Mouse (Mus musculus) heart, adult 2 months (tissue): ENCODE results near the gene Hoxb6. TPM values are rescaled to one million over a fixed set of nuclear protein-coding genes. Genes with fewer than 3 reads are reported as not detected.

ENCODE experiments used
- DNase-seq, 2 experiments: peaks; one replicate each; pipeline ENCODE4 v3.0.0; 2021
- H3K27ac ChIP-seq: fragments of 200-600 bp; 2 replicates; pipeline ENCODE4 v1.8.1; 2022
- H3K27me3 ChIP-seq: fragments of 200-500 bp; 2 replicates; pipeline ENCODE4 v1.6.1; 2012; ENCODE audit warnings: mild to moderate bottlenecking, low read length, inconsistent platforms, mixed read lengths; ENCODE audit not compliant: control insufficient read depth, insufficient read depth
- H3K36me3 ChIP-seq: fragments of 200-500 bp; 2 replicates; pipeline ENCODE4 v1.6.1; 2012; ENCODE audit warnings: low read length, inconsistent platforms; ENCODE audit not compliant: control insufficient read depth, insufficient read depth
- H3K4me1 ChIP-seq: fragments of 200-500 bp; 2 replicates; pipeline ENCODE4 v1.6.1; 2011; ENCODE audit warnings: low read length; ENCODE audit not compliant: control insufficient read depth, insufficient read depth
- H3K4me3 ChIP-seq: fragments of 200-600 bp; 2 replicates; pipeline ENCODE4 v1.8.1; 2022
- H3K79me2 ChIP-seq: fragments of 200-500 bp; replicated peaks from 2 replicates; pipeline ENCODE4 v1.6.1; 2012; ENCODE audit warnings: mild to moderate bottlenecking, inconsistent platforms, low read length, moderate library complexity, mixed read lengths; ENCODE audit not compliant: control insufficient read depth, insufficient read depth
- H3K9ac ChIP-seq: fragments of 200-500 bp; 2 replicates; pipeline ENCODE4 v1.6.1; 2012; ENCODE audit warnings: low read depth, mild to moderate bottlenecking, control low read depth, inconsistent platforms, low read length, mixed read lengths
- CTCF ChIP-seq: fragments of 200-600 bp; IDR thresholded peaks from 2 replicates; pipeline ENCODE4 v1.8.1; 2022; ENCODE audit warnings: antibody characterized with exemption, mild to moderate bottlenecking, moderate library complexity
- EP300 ChIP-seq: fragments of 200-500 bp; IDR thresholded peaks from 2 replicates; pipeline ENCODE4 v1.6.1; 2011; ENCODE audit warnings: low read depth, low read length, control low read depth; ENCODE audit not compliant: insufficient read depth
- POLR2A ChIP-seq: fragments of 200-500 bp; IDR thresholded peaks from 2 replicates; pipeline ENCODE4 v1.6.1; 2011; ENCODE audit warnings: mild to moderate bottlenecking, low read depth, low read length, control low read depth; ENCODE audit not compliant: insufficient read depth
- WGBS: fragments of 180-500 bp; shearing (Covaris S2); methylation state at CpG from one replicate; pipeline ENCODE4 v1.1.7; 2018; 5-methylcytosine and 5-hydroxymethylcytosine counted together
- intact Hi-C: fragments of 180-260 bp; cut with DNase I; formaldehyde crosslinking; loops from one replicate; pipeline ENCODE4 v1.15.1; 2025
- polyA plus RNA-seq: library from polyadenylated mRNA; depleted of rRNA; stranded (reverse); fragments of >200 nt; gene quantifications from 2 replicates; pipeline ENCODE4 v1.2.3, GENCODE M21; 2012
- total RNA-seq, 2 experiments: library from RNA; stranded (reverse); gene quantifications; 2 replicates each; pipeline ENCODE4 v1.2.3; 2021

Hoxb6 gene
- total and polyA plus RNA-seq, 3 experiments: not detected

- Histone ChIP-seq H3K4me1 (no peaks in the 10 kb centered on the region), H3K36me3 (no peaks in the 10 kb centered on the region), H3K27me3 (peaks cover 15% of the 10 kb centered on the region), H3K27ac (no peak overlapping the region), H3K79me2 (no peaks in the 10 kb centered on the region), H3K4me3 (no peak overlapping the region), H3K9ac (no peak overlapping the region)
- DNase-seq: no peak
- 15% methylated on average over 5 of the region's 5 CpGs for WGBS
- no peak for TF ChIP-seq POLR2A
- no peak for TF ChIP-seq CTCF
- TF ChIP-seq EP300: no peak
- intact Hi-C loops: no loop called here
Observed at GRCm38 (mm10) chr11:96324125-96324524, 31.8 kb downstream of the Hoxb6 start.

DNA sequence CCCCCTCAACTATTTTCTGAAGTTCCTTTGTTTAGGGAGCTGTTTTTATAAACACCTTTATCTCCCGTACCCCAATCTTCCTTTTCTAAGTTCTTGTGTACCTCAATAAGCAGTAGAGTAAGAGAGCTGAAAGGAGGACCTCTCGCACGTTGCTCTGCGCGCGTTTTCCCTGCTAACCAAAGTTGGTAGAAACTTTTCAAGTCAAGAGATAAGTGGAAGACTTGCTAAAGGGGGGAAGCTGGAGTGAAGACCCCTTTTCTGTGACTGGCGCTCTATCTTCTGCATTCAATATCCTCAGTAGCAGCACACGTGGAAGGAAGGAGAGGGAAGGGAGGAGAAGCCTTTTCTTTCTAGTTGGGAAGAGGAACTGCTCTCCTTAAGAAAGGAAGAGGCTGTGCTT, 32.7 kb downstream of the Hoxb6 start:
- no peak overlapping the region for H3K4me3 ChIP-seq
- intact Hi-C loops: no loop called here

DNA sequence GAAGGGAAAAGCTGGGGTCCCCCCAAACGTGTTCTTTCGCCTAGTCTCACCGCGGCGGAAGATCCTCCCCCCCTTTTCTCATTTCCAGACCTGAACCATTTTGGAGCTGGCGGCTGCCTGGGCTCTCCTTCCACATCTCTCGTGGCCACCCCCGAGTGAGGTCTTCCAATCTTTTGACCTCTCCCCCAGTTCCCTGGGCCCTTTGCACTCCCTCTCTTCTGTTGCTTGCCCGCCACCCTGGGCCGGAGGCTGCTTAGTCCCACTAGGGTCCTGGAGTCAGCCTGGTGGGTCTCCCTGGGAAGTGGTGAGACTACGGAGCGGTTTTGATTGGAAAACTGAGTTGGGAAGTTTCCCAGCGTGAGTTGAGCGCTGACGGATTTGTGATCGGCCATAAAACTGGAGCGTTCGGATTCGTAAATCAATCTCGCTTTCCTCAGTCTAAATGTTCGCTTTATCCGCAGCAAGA, 33.5 kb downstream of the Hoxb6 start:
- H3K27me3 ChIP-seq: peaks cover 9% of the 10 kb centered on the region
- intact Hi-C loops: no loop called here
- 20% methylated on average over 22 of the region's 22 CpGs for WGBS
- H3K79me2 ChIP-seq: no peaks in the 10 kb centered on the region
- H3K27ac ChIP-seq: no peak overlapping the region
- H3K4me1 ChIP-seq: no peaks in the 10 kb centered on the region
- H3K9ac ChIP-seq: no peak overlapping the region
- no peak for TF ChIP-seq POLR2A
- no peak for TF ChIP-seq EP300
- no peak for TF ChIP-seq CTCF
- no peaks in the 10 kb centered on the region for H3K36me3 ChIP-seq
- H3K4me3 ChIP-seq: no peak overlapping the region
- no peak for DNase-seq

More for the DNA sequence above, 32.7 kb downstream of the Hoxb6 start:
- H3K27ac ChIP-seq: no peak overlapping the region
- peaks cover 11% of the 10 kb centered on the region for H3K27me3 ChIP-seq
- no peaks in the 10 kb centered on the region for H3K4me1 ChIP-seq
- no peak overlapping the region for H3K9ac ChIP-seq
- H3K79me2 ChIP-seq: no peaks in the 10 kb centered on the region
- no peaks in the 10 kb centered on the region for H3K36me3 ChIP-seq
- TF ChIP-seq EP300 (no peak), POLR2A (no peak), CTCF (no peak)
- no peak for DNase-seq
- WGBS: 23% methylated on average over 8 of the region's 8 CpGs

DNA sequence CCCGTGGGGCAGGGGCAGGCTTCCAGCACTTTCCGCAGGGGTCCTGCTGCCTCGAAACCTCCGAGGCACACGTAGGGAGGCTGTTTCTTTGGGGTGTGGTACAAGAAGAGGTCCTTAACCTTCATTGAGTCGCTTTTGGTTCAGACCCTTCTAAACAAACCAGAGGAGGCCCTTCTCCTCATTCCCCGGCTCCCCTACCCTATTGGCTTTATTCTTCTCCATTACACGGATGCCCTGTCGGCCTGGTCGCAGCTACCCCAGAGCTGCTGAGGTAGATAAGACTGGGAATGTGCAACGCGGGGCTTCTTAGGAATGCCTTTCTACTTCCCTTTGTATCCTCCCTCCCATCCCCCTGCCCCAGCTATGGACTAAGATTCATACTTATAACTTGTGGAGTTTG, 34.4 kb downstream of the Hoxb6 start:
- 17% methylated on average over 12 of the region's 12 CpGs for WGBS
- H3K27ac ChIP-seq: no peak overlapping the region
- H3K9ac ChIP-seq: no peak overlapping the region
- H3K36me3 ChIP-seq: no peaks in the 10 kb centered on the region
- no peak for DNase-seq
- intact Hi-C loops: no loop called here
- H3K4me3 ChIP-seq: no peak overlapping the region
- no peaks in the 10 kb centered on the region for H3K79me2 ChIP-seq
- TF ChIP-seq EP300 (no peak), POLR2A (no peak), CTCF (no peak)
- no peaks in the 10 kb centered on the region for H3K4me1 ChIP-seq
- H3K27me3 ChIP-seq: peaks cover 9% of the 10 kb centered on the region

DNA sequence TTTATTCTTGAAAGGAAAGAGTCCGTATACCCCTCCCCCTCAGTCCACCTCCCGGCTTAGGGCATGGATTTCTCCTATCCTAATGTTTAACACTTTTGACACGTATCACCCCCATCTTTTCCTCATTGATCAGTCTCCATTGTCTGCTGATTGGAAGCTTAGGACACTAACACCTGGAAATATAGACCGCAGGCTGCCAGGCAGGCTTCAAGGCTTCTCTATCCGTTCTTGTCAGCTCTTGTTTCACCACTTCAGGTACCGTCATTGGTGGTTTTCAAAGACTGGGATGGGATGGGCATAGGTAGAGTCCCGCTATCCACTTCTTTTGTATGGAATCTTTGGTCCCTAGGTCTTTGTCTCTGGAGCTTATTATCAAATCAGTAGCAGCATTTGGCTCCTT, 34.8 kb downstream of the Hoxb6 start:
- Histone ChIP-seq H3K9ac (no peak overlapping the region), H3K27me3 (peaks cover 9% of the 10 kb centered on the region), H3K4me1 (no peaks in the 10 kb centered on the region), H3K36me3 (no peaks in the 10 kb centered on the region), H3K27ac (no peak overlapping the region), H3K4me3 (no peak overlapping the region), H3K79me2 (no peaks in the 10 kb centered on the region)
- 18% methylated on average over 7 of the region's 7 CpGs for WGBS
- no peak for DNase-seq
- TF ChIP-seq EP300: no peak
- intact Hi-C loops: no loop called here

DNA sequence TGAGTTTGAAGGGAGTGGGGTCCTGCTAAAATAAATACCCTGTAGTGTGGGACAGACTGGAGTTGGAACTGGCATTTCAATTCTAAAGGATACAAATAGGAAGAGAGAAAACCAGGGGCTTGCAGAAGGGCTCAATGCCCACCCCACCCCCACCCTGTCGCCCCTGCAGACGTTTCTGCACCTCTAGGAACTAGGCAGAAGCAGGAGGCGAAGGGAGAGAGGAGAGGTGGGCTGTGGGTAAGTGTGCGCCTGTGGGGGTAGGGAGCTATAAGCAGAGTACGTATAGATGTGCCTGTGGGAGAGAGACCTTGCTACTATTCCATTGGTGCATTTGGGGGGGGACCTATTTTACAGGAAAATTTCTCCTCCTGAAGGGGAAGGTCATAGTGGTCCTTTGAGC, 35.5 kb downstream of the Hoxb6 start:
- no peaks in the 10 kb centered on the region for H3K36me3 ChIP-seq
- H3K79me2 ChIP-seq: no peaks in the 10 kb centered on the region
- WGBS: 19% methylated on average over 5 of the region's 5 CpGs
- no peaks in the 10 kb centered on the region for H3K4me1 ChIP-seq
- no peak overlapping the region for H3K9ac ChIP-seq
- no peak overlapping the region for H3K4me3 ChIP-seq
- peaks cover 12% of the 10 kb centered on the region for H3K27me3 ChIP-seq
- no peak overlapping the region for H3K27ac ChIP-seq
- no peak for TF ChIP-seq POLR2A
- TF ChIP-seq EP300: no peak
- TF ChIP-seq CTCF: no peak
- intact Hi-C loops: no loop called here
- no peak for DNase-seq
